Mouse (Mus musculus) CD4-positive, CD25-positive, alpha-beta regulatory T cell, adult 4 months (primary cell): ENCODE measurements around the gene Otop3. TPM values are rescaled to one million over a fixed set of nuclear protein-coding genes. Genes with fewer than 3 reads are reported as not detected.

Experiments used
- polyA plus RNA-seq, 2 experiments: library from polyadenylated mRNA; unstranded; fragments of 100-300 nt; shearing (Covaris generic); gene quantifications; one replicate each; pipeline ENCODE4 v1.2.1; 2017

Otop3 gene
- polyA plus RNA-seq, 2 experiments from 2014 or later: not detected

Other genes with a start within 250 kb of the Otop3 start
- 100 to 1,000 TPM; 156 to 274 TPM for gene Rab37, start 243.3 kb upstream of the Otop3 start, polyA plus RNA-seq
- gene Cd300lf, start 200.7 kb upstream of the Otop3 start, polyA plus RNA-seq: 1 to 10 TPM in 1 of 2 experiments, under 1 TPM in 1; 0.51 to 1.0 TPM
- gene Slc9a3r1, start 171.4 kb upstream of the Otop3 start, polyA plus RNA-seq: 100 to 1,000 TPM; 162 to 222 TPM
- 10 to 100 TPM in 1 of 2 experiments, 1 to 10 TPM in 1; 8.1 to 14.2 TPM for gene Tmem104, start 147.2 kb upstream of the Otop3 start, polyA plus RNA-seq
- 10 to 100 TPM; 12.1 to 18.1 TPM for gene Nat9, start 146.9 kb upstream of the Otop3 start, polyA plus RNA-seq
- gene Grin2c, start 67.5 kb upstream of the Otop3 start, polyA plus RNA-seq: not detected
- gene Fdxr, start 57.7 kb upstream of the Otop3 start, polyA plus RNA-seq: 10 to 100 TPM; 21.6 to 26.8 TPM
- 1 to 10 TPM; 1.1 to 1.6 TPM for gene Fads6, start 37.1 kb upstream of the Otop3 start, polyA plus RNA-seq
- gene Otop2, start 27.6 kb upstream of the Otop3 start, polyA plus RNA-seq: not detected
- not detected for gene Ush1g, start 12.7 kb upstream of the Otop3 start, polyA plus RNA-seq
- gene Hid1, start 33.0 kb downstream of the Otop3 start, polyA plus RNA-seq: 1 to 10 TPM; 2.4 to 3.9 TPM
- gene Cdr2l, start 47.2 kb downstream of the Otop3 start, polyA plus RNA-seq: not detected
- gene Mrpl58, start 69.0 kb downstream of the Otop3 start, polyA plus RNA-seq: 100 to 1,000 TPM; 177 to 185 TPM
- 100 to 1,000 TPM; 602 to 622 TPM for gene Atp5h, start 85.2 kb downstream of the Otop3 start, polyA plus RNA-seq
- 1 to 10 TPM; 8.3 to 9.1 TPM for gene Kctd2, start 85.4 kb downstream of the Otop3 start, polyA plus RNA-seq
- not detected for gene Trim80, start 105.8 kb downstream of the Otop3 start, polyA plus RNA-seq
- 1 to 10 TPM; 3.5 to 6.5 TPM for gene Slc16a5, start 127.7 kb downstream of the Otop3 start, polyA plus RNA-seq
- gene Armc7, start 140.9 kb downstream of the Otop3 start, polyA plus RNA-seq: 100 to 1,000 TPM in 1 of 2 experiments, 10 to 100 TPM in 1; 79.2 to 132 TPM
- gene Nt5c, start 157.1 kb downstream of the Otop3 start, polyA plus RNA-seq: 100 to 1,000 TPM; 296 to 304 TPM
- gene Jpt1, start 179.7 kb downstream of the Otop3 start, polyA plus RNA-seq: 100 to 1,000 TPM; 716 to 764 TPM
- 100 to 1,000 TPM; 676 to 678 TPM for gene Sumo2, start 201.5 kb downstream of the Otop3 start, polyA plus RNA-seq
- gene Nup85, start 229.7 kb downstream of the Otop3 start, polyA plus RNA-seq: 10 to 100 TPM; 64.4 to 82.5 TPM